Mouse (Mus musculus): ENCODE data around the gene Gm17654.
"Not testable (repeated sequence)": the region's sequence is repeated elsewhere in the genome, so short reads cannot be mapped to it uniquely, and the experiment has no call there.

DNA sequence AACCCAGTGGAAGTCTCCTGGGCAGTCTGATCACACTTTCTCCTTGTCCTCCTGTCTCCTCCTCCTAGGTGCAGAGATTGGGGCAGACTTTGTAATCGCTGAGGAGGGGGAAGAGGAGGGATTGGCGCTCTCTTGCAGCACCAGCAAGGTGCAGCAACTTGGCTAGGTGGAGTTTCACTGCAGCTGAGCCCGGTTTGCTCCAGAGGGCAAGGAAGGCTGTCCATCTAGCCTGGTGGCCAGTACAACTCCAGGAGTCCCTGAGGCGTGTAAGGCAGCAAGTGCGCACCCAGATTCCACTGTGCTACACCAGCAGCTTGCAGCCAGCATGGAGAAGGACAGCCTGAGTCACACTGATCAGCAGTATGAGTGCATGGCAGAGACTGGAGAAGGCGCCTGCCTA lies 46.6 kb downstream of the Gm17654 start:
- not testable (repeated sequence) for TF ChIP-seq CTCF (IDR thresholded peaks at IDR 0.05; ENCODE audit: control insufficient read depth, insufficient read depth, insufficient read length); MAX (IDR thresholded peaks at IDR 0.05); USF1 (IDR thresholded peaks at IDR 0.05; ENCODE audit: low read depth); CEBPB (IDR thresholded peaks at IDR 0.05; ENCODE audit: low read depth); MYOG (IDR thresholded peaks at IDR 0.05; ENCODE audit: control insufficient read depth, extremely low read depth, insufficient read length); FOSL1 (IDR thresholded peaks at IDR 0.05; ENCODE audit: insufficient read depth, low read length, poor library complexity, severe bottlenecking); MYOD1 (IDR thresholded peaks at IDR 0.05; ENCODE audit: control insufficient read depth, insufficient read length, low read depth)

Data from C2C12 (cell line).